Mouse (Mus musculus): ENCODE data around the gene Prrc2b.

DNA sequence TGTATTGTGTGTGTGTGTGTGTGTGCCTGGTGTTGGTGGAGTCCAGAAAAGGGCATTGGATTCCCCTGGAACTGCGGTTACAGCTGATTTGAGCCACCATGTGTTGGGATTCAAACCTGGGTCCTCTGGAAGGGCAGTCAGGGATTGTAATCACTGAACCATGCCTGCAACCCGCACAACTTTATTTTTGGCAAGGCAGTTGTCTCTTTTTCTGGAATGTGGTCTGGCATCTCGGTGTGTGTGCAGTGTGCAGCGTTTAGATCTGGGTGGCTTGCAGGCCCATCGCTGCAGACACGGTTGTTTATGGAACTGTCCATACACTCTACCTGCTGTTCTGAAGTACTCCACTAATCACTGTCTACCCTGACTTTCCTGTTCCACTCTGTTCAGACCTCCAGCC is 28.5 kb downstream of the Prrc2b start:
- TF ChIP-seq POLR2A (IDR thresholded peaks at IDR 0.05; ENCODE audit: extremely low read depth, insufficient read depth, low read length): no peak
- TF ChIP-seq CTCF (IDR thresholded peaks at IDR 0.05; ENCODE audit: low read depth, low read length): no peak

Data from liver, adult 2 months (tissue).